Mouse (Mus musculus): ENCODE data around the gene Ric8b.

Gene Ric8b

GRCm38 (mm10) chr10:84916810-84917730 lies at the start of gene Ric8b:
Gene Ric8b (plus strand): TSS chr10:84917616.
- DNase-seq (ENCODE audit: low spot score) = peak; percentile 99

GRCm38 (mm10) chr10:84871285-84871684 lies 46.1 kb upstream of the Ric8b start:
- peak; percentile 54 for DNase-seq (ENCODE audit: low spot score)

- DNase-seq (ENCODE audit: low spot score) = no peak
Measured at GRCm38 (mm10) chr10:84871921-84872320, 45.5 kb upstream of the Ric8b start.

- no peak for DNase-seq (ENCODE audit: low spot score)
Measured at GRCm38 (mm10) chr10:84879823-84880571, 37.4 kb upstream of the Ric8b start.

- no peak for DNase-seq (ENCODE audit: low spot score)
Measured at GRCm38 (mm10) chr10:84882528-84882927, 34.9 kb upstream of the Ric8b start.

- no peak for DNase-seq (ENCODE audit: low spot score)
Measured at GRCm38 (mm10) chr10:84885341-84885884, 32.0 kb upstream of the Ric8b start.

- peak; percentile 67 for DNase-seq (ENCODE audit: low spot score)
Measured at GRCm38 (mm10) chr10:84886221-84886627, 31.2 kb upstream of the Ric8b start.

GRCm38 (mm10) chr10:84886785-84887184 lies 30.6 kb upstream of the Ric8b start:
- no peak for DNase-seq (ENCODE audit: low spot score)

- DNase-seq (ENCODE audit: low spot score) = no peak
Measured at GRCm38 (mm10) chr10:84889096-84889846, 28.1 kb upstream of the Ric8b start.

- DNase-seq (ENCODE audit: low spot score) = no peak
Measured at GRCm38 (mm10) chr10:84895810-84896358, 21.5 kb upstream of the Ric8b start.

- DNase-seq (ENCODE audit: low spot score) = no peak
Measured at GRCm38 (mm10) chr10:84896941-84897930, 20.2 kb upstream of the Ric8b start.

GRCm38 (mm10) chr10:84898144-84898979 lies 19.1 kb upstream of the Ric8b start:
- no peak for DNase-seq (ENCODE audit: low spot score)

- DNase-seq (ENCODE audit: low spot score) = no peak
Measured at GRCm38 (mm10) chr10:84901676-84902075, 15.7 kb upstream of the Ric8b start.

- no peak for DNase-seq (ENCODE audit: low spot score)
Measured at GRCm38 (mm10) chr10:84902213-84902612, 15.2 kb upstream of the Ric8b start.

- DNase-seq (ENCODE audit: low spot score) = no peak
Measured at GRCm38 (mm10) chr10:84903307-84903706, 14.1 kb upstream of the Ric8b start.

GRCm38 (mm10) chr10:84903742-84904141 lies 13.7 kb upstream of the Ric8b start:
- DNase-seq (ENCODE audit: low spot score) = peak; percentile 63

GRCm38 (mm10) chr10:84906895-84907294 lies 10.5 kb upstream of the Ric8b start:
- DNase-seq (ENCODE audit: low spot score) = no peak

GRCm38 (mm10) chr10:84908006-84908405 lies 9.4 kb upstream of the Ric8b start:
- DNase-seq (ENCODE audit: low spot score) = no peak

- no peak for DNase-seq (ENCODE audit: low spot score)
Measured at GRCm38 (mm10) chr10:84908471-84908870, 8.9 kb upstream of the Ric8b start.
